In the genomic region with DNA sequence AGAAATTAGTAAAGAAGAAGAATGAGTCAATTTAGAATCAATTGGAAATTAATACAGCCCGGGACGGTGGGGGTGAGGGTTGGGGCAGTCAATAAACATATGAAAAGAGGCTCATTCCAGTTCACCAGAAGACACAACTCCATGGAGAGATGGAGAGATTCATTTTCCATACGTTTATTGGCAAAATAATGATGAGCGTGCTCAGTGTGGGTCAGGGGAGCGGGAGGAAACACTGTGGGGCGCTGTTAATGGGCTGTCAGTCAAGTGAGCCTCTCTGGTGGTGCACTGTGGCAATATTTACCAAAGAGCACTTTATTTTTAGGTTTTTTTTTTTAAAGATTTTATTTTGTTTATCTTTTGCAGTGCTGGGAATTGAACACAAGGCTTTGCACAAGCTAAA, we compare ENCODE assay signal across 35 mouse cellular contexts. TPM values are rescaled to one million over a fixed set of nuclear protein-coding genes. Genes with fewer than 3 reads are reported as not detected.
DNase-seq lines count a peak whose midpoint lies in the region; ATAC-seq and TF ChIP-seq lines count a peak whose summit lies in the region.
"Had no signal": no experiment of that assay in that cellular context is flagged by ENCODE, and none has a peak within 500 bp of the region (broad histone marks: within the 10 kb centered on the region; RNA-seq: fewer than 3 reads in every experiment).

No protein-coding gene starts in this region.

- H3K4me1 ChIP-seq in hindbrain, embryonic 11.5 days (replicated peaks; ENCODE audit: control insufficient read depth, insufficient read depth, low read length), result no peaks in the 10 kb centered on the region
- no peaks in the 10 kb centered on the region for H3K4me1 ChIP-seq in hindbrain, postnatal 0 days (ENCODE audit: insufficient read depth, low read length)
- H3K4me1 ChIP-seq in midbrain, embryonic 13.5 days (replicated peaks), result peaks cover 10% of the 10 kb centered on the region
- peaks cover 12% of the 10 kb centered on the region for H3K4me1 ChIP-seq in midbrain, embryonic 10.5 days
- H3K4me1 ChIP-seq in hindbrain, embryonic 14.5 days (replicated peaks; ENCODE audit: control insufficient read depth, insufficient read depth, low read length), result 0 out of 2 replicates have a peak, but pooled peaks cover 4% of the 10 kb centered on the region
- no peaks in the 10 kb centered on the region for H3K4me1 ChIP-seq in midbrain, embryonic 15.5 days
- H3K4me1 ChIP-seq: embryonic facial prominence, embryonic 13.5 days; heart, embryonic 12.5 days; heart, embryonic 15.5 days had no signal

- no peak overlapping the region for H3K4me3 ChIP-seq in hindbrain, embryonic 11.5 days (ENCODE audit: low read depth, low read length)
- H3K4me3 ChIP-seq in hindbrain, postnatal 0 days (ENCODE audit: low read length), result no peak overlapping the region
- no peak overlapping the region for H3K4me3 ChIP-seq in midbrain, embryonic 13.5 days (replicated peaks)
- H3K4me3 ChIP-seq in midbrain, embryonic 10.5 days, result no peak overlapping the region
- H3K4me3 ChIP-seq in hindbrain, embryonic 14.5 days (replicated peaks; ENCODE audit: low read length), result no peak overlapping the region
- no peak overlapping the region for H3K4me3 ChIP-seq in midbrain, embryonic 15.5 days
- H3K4me3 ChIP-seq: embryonic facial prominence, embryonic 10.5 days; embryonic facial prominence, embryonic 13.5 days; erythroblast, embryonic 14.5 days; forebrain, embryonic 12.5 days; gastrocnemius, adult 2 months; heart, embryonic 12.5 days; heart, embryonic 15.5 days had no signal

- H3K9ac ChIP-seq in hindbrain, embryonic 11.5 days (ENCODE audit: low read depth, low read length), result no peak overlapping the region
- no peak overlapping the region for H3K9ac ChIP-seq in hindbrain, postnatal 0 days (replicated peaks; ENCODE audit: low read length)
- no peak overlapping the region for H3K9ac ChIP-seq in midbrain, embryonic 13.5 days (replicated peaks)
- no peak overlapping the region for H3K9ac ChIP-seq in hindbrain, embryonic 14.5 days
- no peak overlapping the region for H3K9ac ChIP-seq in midbrain, embryonic 15.5 days
- H3K9ac ChIP-seq: embryonic facial prominence, embryonic 13.5 days; forebrain, embryonic 12.5 days; heart, embryonic 12.5 days; heart, embryonic 15.5 days had no signal

- H3K4me2 ChIP-seq in hindbrain, embryonic 11.5 days (replicated peaks; ENCODE audit: low read depth, low read length), result no peak overlapping the region
- H3K4me2 ChIP-seq in hindbrain, postnatal 0 days (ENCODE audit: low read depth, low read length), result no peak overlapping the region
- no peak overlapping the region for H3K4me2 ChIP-seq in midbrain, embryonic 13.5 days (replicated peaks)
- no peak overlapping the region for H3K4me2 ChIP-seq in hindbrain, embryonic 14.5 days (replicated peaks)
- H3K4me2 ChIP-seq in midbrain, embryonic 15.5 days, result no peak overlapping the region
- H3K4me2 ChIP-seq: embryonic facial prominence, embryonic 13.5 days; forebrain, embryonic 12.5 days; heart, embryonic 12.5 days; heart, embryonic 15.5 days had no signal

- H3K36me3 ChIP-seq in hindbrain, embryonic 11.5 days (ENCODE audit: control insufficient read depth, insufficient read depth, low read length), result no peaks in the 10 kb centered on the region
- H3K36me3 ChIP-seq in hindbrain, postnatal 0 days (ENCODE audit: insufficient read depth, low read length), result no peaks in the 10 kb centered on the region
- H3K36me3 ChIP-seq in midbrain, embryonic 13.5 days, result no peaks in the 10 kb centered on the region
- no peaks in the 10 kb centered on the region for H3K36me3 ChIP-seq in midbrain, embryonic 10.5 days
- H3K36me3 ChIP-seq in hindbrain, embryonic 14.5 days (replicated peaks; ENCODE audit: control insufficient read depth, insufficient read depth), result no peaks in the 10 kb centered on the region
- H3K36me3 ChIP-seq in midbrain, embryonic 15.5 days (replicated peaks), result no peaks in the 10 kb centered on the region
- H3K36me3 ChIP-seq: embryonic facial prominence, embryonic 10.5 days; embryonic facial prominence, embryonic 13.5 days; forebrain, embryonic 12.5 days; G1E; heart, embryonic 12.5 days; heart, embryonic 15.5 days had no signal

- H3K27ac ChIP-seq in hindbrain, embryonic 11.5 days (ENCODE audit: low read depth, low read length), result no peak overlapping the region
- H3K27ac ChIP-seq in hindbrain, postnatal 0 days, result no peak overlapping the region
- H3K27ac ChIP-seq in midbrain, embryonic 13.5 days, result no peak overlapping the region
- H3K27ac ChIP-seq in midbrain, embryonic 10.5 days (replicated peaks), result no peak overlapping the region
- 0 out of 2 replicates have a peak overlapping the region, but pooled peaks have one; percentile 16 for H3K27ac ChIP-seq in hindbrain, embryonic 14.5 days
- no peak overlapping the region for H3K27ac ChIP-seq in midbrain, embryonic 15.5 days
- H3K27ac ChIP-seq: embryonic facial prominence, embryonic 10.5 days; embryonic facial prominence, embryonic 13.5 days; forebrain, embryonic 12.5 days; gastrocnemius, adult 2 months; heart, embryonic 15.5 days had no signal

- DNase-seq in hindbrain, embryonic 11.5 days (ENCODE audit: low spot score), result no peak
- no peak for DNase-seq in hindbrain, postnatal 0 days (ENCODE audit: low spot score)
- no peak for DNase-seq in midbrain, embryonic 10.5 days (ENCODE audit: low spot score)
- DNase-seq in hindbrain, embryonic 14.5 days (ENCODE audit: low spot score), result no peak
- DNase-seq in kidney, postnatal 14 days, result no peak
- no peak for DNase-seq in left cerebral cortex, postnatal 25 days (ENCODE audit: low spot score in 2 of 2)
- DNase-seq: adrenal gland, postnatal 10 days; adrenal gland, postnatal 36 days; B cell, adult 2 months; cerebellum, adult 11 months; cerebellum, adult 2 months; cerebellum, adult 9-11 months; cerebellum, postnatal 36 days; embryo, embryonic 11 days; gastrocnemius, adult 2 months; gastrocnemius, postnatal 14 days; heart, adult 11 months; heart, postnatal 10 days; heart, postnatal 36 days had no signal

- 39% methylated on average over 6 of the region's 6 CpGs for WGBS in hindbrain, embryonic 11.5 days
- WGBS in hindbrain, postnatal 0 days, result 34% methylated on average over 6 of the region's 6 CpGs
- WGBS in midbrain, embryonic 13.5 days, result 39% methylated on average over 6 of the region's 6 CpGs
- WGBS in midbrain, embryonic 10.5 days, result 77% methylated on average over 6 of the region's 6 CpGs
- WGBS in hindbrain, embryonic 14.5 days, result 20% methylated on average over 6 of the region's 6 CpGs
- 46% methylated on average over 6 of the region's 6 CpGs for WGBS in midbrain, embryonic 15.5 days

- no peaks in the 10 kb centered on the region for H3K27me3 ChIP-seq in hindbrain, embryonic 11.5 days (ENCODE audit: control insufficient read depth, insufficient read depth, low read length)
- no peaks in the 10 kb centered on the region for H3K27me3 ChIP-seq in hindbrain, postnatal 0 days (ENCODE audit: insufficient read depth, low read length)
- H3K27me3 ChIP-seq in midbrain, embryonic 13.5 days, result no peaks in the 10 kb centered on the region
- no peaks in the 10 kb centered on the region for H3K27me3 ChIP-seq in midbrain, embryonic 10.5 days (ENCODE audit: low read depth, poor library complexity, severe bottlenecking)
- H3K27me3 ChIP-seq in hindbrain, embryonic 14.5 days (ENCODE audit: control insufficient read depth, insufficient read depth, low read length), result no peaks in the 10 kb centered on the region
- no peaks in the 10 kb centered on the region for H3K27me3 ChIP-seq in midbrain, embryonic 15.5 days (replicated peaks)
- H3K27me3 ChIP-seq: CH12.LX; embryonic facial prominence, embryonic 13.5 days; forebrain, embryonic 12.5 days; heart, embryonic 15.5 days had no signal

- no peaks in the 10 kb centered on the region for H3K9me3 ChIP-seq in hindbrain, embryonic 11.5 days (ENCODE audit: control insufficient read depth, low read length)
- H3K9me3 ChIP-seq in hindbrain, postnatal 0 days (ENCODE audit: low read length), result no peaks in the 10 kb centered on the region
- H3K9me3 ChIP-seq in midbrain, embryonic 13.5 days, result no peaks in the 10 kb centered on the region
- H3K9me3 ChIP-seq in midbrain, embryonic 10.5 days (replicated peaks), result no peaks in the 10 kb centered on the region
- no peaks in the 10 kb centered on the region for H3K9me3 ChIP-seq in hindbrain, embryonic 14.5 days (ENCODE audit: control insufficient read depth, low read length)
- no peaks in the 10 kb centered on the region for H3K9me3 ChIP-seq in midbrain, embryonic 15.5 days
- H3K9me3 ChIP-seq: embryonic facial prominence, embryonic 10.5 days; embryonic facial prominence, embryonic 13.5 days; forebrain, embryonic 12.5 days; heart, embryonic 12.5 days; heart, embryonic 15.5 days had no signal

- intact Hi-C loops in left cerebral cortex, postnatal 25 days (cut with DNase I), result no loop called here

- ATAC-seq in hindbrain, embryonic 11.5 days (ENCODE audit: low FRiP score), result peak; percentile 69
- ATAC-seq in hindbrain, postnatal 0 days, result no peak
- ATAC-seq in midbrain, embryonic 13.5 days, result peak; percentile 38
- peak; percentile 18; the same call in 1 of the 2 replicates for ATAC-seq in hindbrain, embryonic 14.5 days (ENCODE audit: low FRiP score)
- 0 out of 2 replicates have a peak, but pooled peaks have one; percentile 48 for ATAC-seq in midbrain, embryonic 15.5 days (replicated peaks)
- ATAC-seq: intestine, postnatal 0 days; Patski had no signal

- no peak for TF ChIP-seq CTCF in hindbrain, postnatal 0 days (IDR thresholded peaks at IDR 0.05; ENCODE audit: low read depth)

RNA-seq across cellular contexts. Expression of a gene that starts 45.8 kb away (rescaled TPM):
- 0.17 and 0.37 TPM in 2 replicates for polyA plus RNA-seq in hindbrain, embryonic 11.5 days (2014; fragmentation: Nextera tagmentation; extraction: Ambion mirVana)
- total RNA-seq in hindbrain, postnatal 0 days (2014; rRNA removed), result not detected in 2 replicates
- 0.15 TPM in 1 of 2 replicates, not detected in the other for polyA plus RNA-seq in hindbrain, postnatal 0 days (2015; fragmentation: Nextera tagmentation; extraction: Ambion mirVana)
- 0.52 TPM in 1 of 2 replicates, not detected in the other for polyA plus RNA-seq in midbrain, embryonic 13.5 days (2015; fragmentation: Nextera tagmentation; extraction: Ambion mirVana)
- polyA plus RNA-seq in midbrain, embryonic 10.5 days (2016; fragmentation: Nextera tagmentation; extraction: Ambion mirVana), result not detected in 2 replicates
- 0.21 TPM in 1 of 2 replicates, not detected in the other for polyA plus RNA-seq in hindbrain, embryonic 14.5 days (2014; fragmentation: Nextera tagmentation; extraction: Ambion mirVana)
- 0.18 and 0.23 TPM in 2 replicates for polyA plus RNA-seq in midbrain, embryonic 15.5 days (2015; fragmentation: Nextera tagmentation; extraction: Ambion mirVana)
- not detected for total RNA-seq in left cerebral cortex, postnatal 25 days (2021)
- total RNA-seq: adrenal gland, adult 18-20 months; gastrocnemius, adult 2 months; gastrocnemius, postnatal 14 days; heart, postnatal 10 days had no signal
- polyA plus RNA-seq: cerebellum, adult 2 months; cortical plate, adult 2 months; embryonic facial prominence, embryonic 10.5 days; embryonic facial prominence, embryonic 13.5 days; frontal cortex, adult 2 months; G1E; heart, embryonic 12.5 days; intestine, embryonic 14.5 days; Patski had no signal
